Mouse (Mus musculus): ENCODE measurements around the gene Csrnp3. TPM values are rescaled to one million over a fixed set of nuclear protein-coding genes. Genes with fewer than 3 reads are reported as not detected.

Gene Csrnp3
- polyA plus RNA-seq, 2 experiments from 2014 or later = 0.22 TPM; not detected in 1

DNA sequence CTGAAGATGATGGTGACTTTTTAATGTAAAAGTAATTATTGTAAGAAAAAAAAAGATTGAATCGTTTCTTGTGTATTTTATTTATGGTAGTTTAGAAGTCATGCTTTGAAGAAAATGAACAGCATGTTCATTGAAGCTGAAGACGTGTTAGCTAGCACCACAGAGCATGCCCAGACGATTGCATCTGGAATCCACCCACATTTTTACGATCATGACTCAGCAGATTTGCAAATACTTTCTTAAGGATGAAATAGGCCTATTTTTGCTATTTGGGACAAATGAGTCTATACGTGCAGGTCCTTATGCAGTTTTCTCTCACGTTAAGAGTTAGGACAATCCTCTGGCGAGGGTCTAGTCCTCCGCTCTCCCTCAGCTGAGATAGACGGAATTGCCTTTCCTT, 177.9 kb downstream of the Csrnp3 start:
- no peak for ATAC-seq

DNA sequence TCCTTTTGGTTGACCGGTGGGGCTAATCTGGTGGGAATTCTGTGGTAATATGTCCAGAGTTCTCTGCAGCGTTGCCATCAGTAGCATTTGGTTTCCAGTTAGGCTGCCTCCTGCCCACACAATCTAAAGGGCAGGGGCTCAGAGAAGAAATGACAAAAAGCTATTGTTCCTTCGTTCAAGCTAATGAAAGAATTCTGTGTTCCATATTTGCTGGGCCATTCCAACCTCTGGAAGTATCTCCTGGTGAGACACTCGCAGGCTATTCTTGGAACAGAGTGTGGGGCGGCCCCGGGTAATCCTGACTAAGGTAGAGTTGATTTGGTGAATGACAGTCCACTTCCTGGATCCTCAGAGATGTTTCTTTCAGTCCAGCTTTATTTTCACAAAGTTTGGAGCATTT, 179.3 kb downstream of the Csrnp3 start:
- ATAC-seq = no peak

DNA sequence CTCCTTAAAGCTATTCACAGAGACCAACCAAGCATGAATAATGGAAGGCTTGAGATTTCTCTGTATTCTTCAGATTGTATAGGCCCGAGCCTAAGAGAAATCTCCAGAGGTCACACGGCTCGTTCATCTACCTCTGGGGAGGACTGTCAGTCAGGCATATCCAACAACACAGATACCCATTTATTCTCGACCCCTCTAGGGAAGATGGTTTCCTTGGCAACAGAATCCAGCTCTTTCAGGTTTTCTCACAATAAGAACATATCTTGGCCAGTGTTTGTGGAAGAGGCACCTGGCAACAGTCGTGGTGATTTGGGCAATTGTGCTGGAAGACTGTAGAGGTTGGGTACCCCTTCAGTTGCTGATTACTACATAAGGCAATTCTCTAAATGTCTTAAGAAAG, 183.2 kb downstream of the Csrnp3 start:
- no peak for ATAC-seq

DNA sequence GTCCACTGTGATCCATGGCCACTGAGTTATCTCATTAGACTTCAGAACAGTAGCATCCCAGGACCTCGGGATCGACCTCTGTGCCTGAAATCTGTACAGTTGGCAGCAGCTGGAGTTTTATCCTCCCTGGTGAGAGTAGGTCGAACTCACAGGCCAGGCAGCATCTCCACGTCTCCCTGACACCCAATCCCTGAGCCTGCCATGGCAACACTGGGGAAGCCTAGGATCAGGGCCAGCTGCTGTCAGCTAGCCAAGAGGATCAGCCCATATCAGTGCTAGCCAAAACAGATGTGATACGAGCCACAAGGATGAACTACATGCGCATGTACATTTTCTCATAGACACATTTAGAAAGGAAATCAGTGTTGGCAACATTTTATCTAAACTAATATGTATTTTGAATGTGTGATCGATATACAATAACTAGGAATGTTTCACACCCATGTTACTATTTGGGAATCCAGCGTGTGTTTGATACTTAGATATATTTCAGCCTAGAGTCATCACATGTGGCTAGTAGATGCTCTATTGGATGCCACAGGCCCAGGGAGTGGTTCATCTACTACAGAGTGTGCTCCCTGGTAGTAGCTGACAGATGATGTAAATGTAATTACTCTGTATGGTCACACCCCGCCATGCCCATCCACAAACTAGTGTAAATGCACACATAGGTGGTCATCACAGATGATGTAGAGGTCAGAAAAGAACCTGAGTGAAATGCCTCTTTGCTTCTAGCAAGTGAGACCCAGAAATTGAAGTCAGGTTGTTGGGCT, 189.5 kb downstream of the Csrnp3 start:
- no peak for ATAC-seq

DNA sequence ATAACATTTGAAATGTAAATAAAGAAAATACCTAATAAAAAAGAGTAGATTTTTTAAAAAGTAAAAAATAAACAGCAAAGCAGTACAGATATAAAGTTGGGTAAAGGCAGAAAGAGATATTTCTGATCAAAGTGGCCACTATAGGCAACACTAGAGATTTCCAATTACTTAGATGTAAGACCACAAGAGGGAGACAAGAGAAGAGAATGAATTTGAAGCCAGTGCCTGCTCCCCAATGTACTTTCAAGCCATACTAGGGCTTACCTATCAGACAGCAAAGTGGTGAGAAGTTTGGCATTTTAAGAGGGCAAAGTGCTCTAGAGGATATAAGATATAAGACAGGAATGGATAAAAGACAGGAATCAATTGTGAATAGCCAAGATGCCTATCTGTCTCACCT, 195.0 kb downstream of the Csrnp3 start:
- ATAC-seq = no peak

DNA sequence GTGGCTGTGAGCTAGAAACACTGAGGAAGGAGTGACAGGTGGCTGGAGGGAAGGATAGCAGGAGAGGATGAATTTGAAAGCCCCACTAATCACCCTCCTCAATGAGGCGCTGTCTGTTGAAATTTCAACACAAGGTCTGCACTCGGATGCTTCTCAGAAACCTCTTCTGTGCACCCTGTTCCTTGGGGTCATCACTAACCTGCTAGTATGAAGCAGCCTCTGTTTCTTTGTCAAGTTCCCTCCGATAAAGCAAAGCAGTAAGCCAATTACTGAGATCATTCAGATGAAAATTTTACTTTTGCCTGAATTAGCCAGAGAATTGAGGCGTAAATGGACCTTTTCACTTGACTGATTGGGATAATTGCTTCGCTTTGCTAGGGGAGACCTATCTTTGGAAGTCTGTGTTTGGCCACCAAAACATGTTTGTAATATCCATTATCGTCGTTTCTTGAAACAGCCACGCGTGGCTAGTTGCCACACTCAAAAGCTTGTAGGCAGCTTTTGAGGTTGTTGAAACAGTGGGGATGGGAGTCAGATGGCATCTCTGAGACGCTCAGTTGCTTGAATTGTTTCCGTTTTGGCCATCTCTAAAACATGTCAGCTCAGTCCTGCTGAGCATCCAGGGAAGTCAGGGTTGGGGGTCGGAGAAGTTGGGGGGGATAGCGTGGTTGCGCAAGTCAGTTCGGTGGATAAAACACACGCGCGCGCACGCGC, 195.8 kb downstream of the Csrnp3 start:
- no peak for ATAC-seq

DNA sequence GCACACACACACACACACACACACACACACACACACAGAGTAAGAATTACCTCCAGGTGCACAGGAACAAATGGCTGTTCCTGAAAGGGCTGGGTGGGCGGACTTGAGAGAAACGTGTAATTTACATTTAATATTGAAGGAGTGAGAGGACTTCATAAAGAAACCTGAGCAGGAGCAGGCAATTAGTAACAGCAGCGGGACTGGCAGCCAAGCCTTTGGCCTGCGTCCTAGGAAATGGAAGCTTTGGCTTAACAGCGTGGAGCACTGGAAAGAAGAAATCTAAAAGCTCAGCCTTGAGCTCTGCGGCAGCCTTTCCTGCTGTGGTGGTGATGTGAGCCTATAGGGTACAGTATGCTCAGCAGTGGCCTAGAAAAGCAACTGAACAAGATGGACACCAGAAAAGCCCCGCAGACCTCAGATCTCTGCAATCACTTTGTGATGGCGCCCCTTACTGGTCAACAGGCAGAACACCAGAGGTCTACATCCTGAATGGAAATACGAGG, 196.4 kb downstream of the Csrnp3 start:
- no peak for ATAC-seq

GRCm38 (mm10) chr2:66043441-66044404, 198.2 kb downstream of the Csrnp3 start:
- ATAC-seq = no peak

- ATAC-seq = no peak
These were observed 199.0 kb downstream of the Csrnp3 start for GRCm38 (mm10) chr2:66044405-66045089.

GRCm38 (mm10) chr2:66063291-66063690, 217.7 kb downstream of the Csrnp3 start:
- no peak for ATAC-seq

DNA sequence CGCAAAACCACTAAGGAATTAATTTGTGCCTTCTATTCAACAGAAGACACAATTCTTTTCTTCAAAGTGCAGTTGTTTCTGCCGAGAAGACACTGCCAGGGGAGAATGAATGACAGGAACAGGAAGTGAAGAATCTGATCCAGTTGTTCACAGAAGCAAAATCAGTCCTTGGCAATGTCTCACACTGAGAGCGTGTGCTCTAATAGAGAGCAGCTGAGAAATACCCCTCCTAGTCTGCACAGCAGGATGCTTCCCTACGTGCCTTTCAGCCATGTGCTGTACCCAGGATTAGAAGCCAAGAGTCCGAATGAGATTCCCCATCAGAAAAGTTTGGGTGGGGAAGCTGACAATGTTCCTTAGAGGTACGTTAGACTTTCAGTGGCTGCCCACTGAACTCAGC, 223.9 kb downstream of the Csrnp3 start:
- ATAC-seq = no peak

- ATAC-seq = no peak
These were observed 235.2 kb downstream of the Csrnp3 start for GRCm38 (mm10) chr2:66080731-66081130.

Other genes starting within 250 kb of the Csrnp3 start
- under 1 TPM; 0.42 to 0.75 TPM for gene Scn2a, start 225.0 kb upstream of the Csrnp3 start, polyA plus RNA-seq (2017; shearing (Covaris generic))